Mouse (Mus musculus) bone marrow, adult 2 months (tissue): ENCODE data around the gene Atp6v1g1.

Experiments
- CTCF ChIP-seq: fragments of 200-500 bp; IDR thresholded peaks from 2 replicates; pipeline ENCODE4 v1.5.1; 2011; ENCODE audit warnings: low read length, control low read depth; ENCODE audit not compliant: control insufficient read depth, insufficient read depth
- POLR2A ChIP-seq: fragments of 200-500 bp; IDR thresholded peaks from 2 replicates; pipeline ENCODE4 v1.6.1; 2011; ENCODE audit warnings: low read depth, mild to moderate bottlenecking, control low read depth, low read length, borderline replicate concordance; ENCODE audit not compliant: control insufficient read depth

DNA sequence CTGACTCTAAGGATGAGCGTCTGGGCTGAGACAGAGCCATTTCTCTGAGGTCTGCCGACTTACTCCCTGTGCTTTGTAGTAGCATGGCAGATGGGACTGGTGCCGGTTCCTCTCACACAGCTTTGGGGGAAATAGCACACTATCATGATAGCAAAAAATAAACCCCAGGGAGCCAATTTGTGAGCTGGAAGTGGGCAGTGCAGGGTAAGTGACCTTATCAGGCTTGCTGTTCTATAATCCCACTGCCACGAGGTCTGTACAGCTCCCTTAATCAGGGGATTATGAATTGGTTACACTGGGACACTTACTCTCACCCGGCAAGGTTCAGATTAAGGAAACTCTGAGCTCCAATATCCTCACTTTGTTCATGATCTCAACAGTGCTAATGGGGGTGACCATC, 43.5 kb upstream of the Atp6v1g1 start:
- TF ChIP-seq CTCF (no peak), POLR2A (no peak)
